Mouse (Mus musculus) neural tube, embryonic 13.5 days (tissue): ENCODE results near the gene Nudc. TPM values are rescaled to one million over a fixed set of nuclear protein-coding genes. Genes with fewer than 3 reads are reported as not detected.

Source experiments
- ATAC-seq: fragments of 200-750 bp; cut with Nextera tagmentation; 2 replicates; pipeline ENCODE4 v1.8.0; 2017; ENCODE audit warnings: low read depth, mild to moderate bottlenecking, moderate TSS enrichment, moderate library complexity
- H3K27ac ChIP-seq: fragments of 300-500 bp; sonication (generic); replicated peaks from 2 replicates; pipeline ENCODE4 v1.5.1; 2015; ENCODE audit warnings: moderate library complexity, mild to moderate bottlenecking, inconsistent platforms
- H3K27me3 ChIP-seq: fragments of 300-500 bp; sonication (generic); 2 replicates; pipeline ENCODE4 v1.6.1; 2015; ENCODE audit warnings: mild to moderate bottlenecking, inconsistent platforms
- H3K36me3 ChIP-seq: fragments of 300-500 bp; sonication (generic); 2 replicates; pipeline ENCODE4 v1.6.1; 2015; ENCODE audit warnings: mild to moderate bottlenecking, inconsistent platforms
- H3K4me1 ChIP-seq: fragments of 300-500 bp; sonication (generic); replicated peaks from 2 replicates; pipeline ENCODE4 v1.6.1; 2015; ENCODE audit warnings: inconsistent platforms
- H3K4me2 ChIP-seq: fragments of 300-500 bp; sonication (generic); 2 replicates; pipeline ENCODE4 v1.6.1; 2015; ENCODE audit warnings: inconsistent platforms, mild to moderate bottlenecking, moderate library complexity
- H3K4me3 ChIP-seq: fragments of 300-500 bp; sonication (generic); 2 replicates; pipeline ENCODE4 v1.5.1; 2015; ENCODE audit warnings: mild to moderate bottlenecking, inconsistent platforms
- H3K9ac ChIP-seq: fragments of 300-500 bp; sonication (generic); 2 replicates; pipeline ENCODE4 v1.6.1; 2015; ENCODE audit warnings: moderate library complexity, mild to moderate bottlenecking, inconsistent platforms
- H3K9me3 ChIP-seq: fragments of 300-500 bp; sonication (generic); 2 replicates; pipeline ENCODE4 v1.6.1; 2016; ENCODE audit warnings: inconsistent platforms
- WGBS: fragments of 180-500 bp; shearing (Covaris S2); methylation state at CpG from one replicate; pipeline ENCODE4 v1.1.7; 2015; 5-methylcytosine and 5-hydroxymethylcytosine counted together
- polyA plus RNA-seq: library from polyadenylated mRNA; unstranded; fragments of >200 nt; fragmentation: Nextera tagmentation; extraction: Ambion mirVana; gene quantifications from 2 replicates; pipeline ENCODE4 v1.2.1, GENCODE M21; 2015

Gene Nudc
- polyA plus RNA-seq, 1 experiment from 2014 or later = 244 TPM

- Histone ChIP-seq H3K27me3 (no peaks in the 10 kb centered on the region), H3K4me1 (no peaks in the 10 kb centered on the region), H3K27ac (no peak overlapping the region), H3K4me2 (no peak overlapping the region), H3K36me3 (no peaks in the 10 kb centered on the region), H3K9ac (no peak overlapping the region), H3K9me3 (no peaks in the 10 kb centered on the region), H3K4me3 (no peak overlapping the region)
- ATAC-seq = no peak
- 27% methylated on average over 8 of the region's 8 CpGs for WGBS
Observed at GRCm38 (mm10) chr4:133567251-133567650, 21.5 kb upstream of the Nudc start.

- H3K27me3 ChIP-seq = no peaks in the 10 kb centered on the region
Observed at GRCm38 (mm10) chr4:133563123-133563571, 17.4 kb upstream of the Nudc start.

GRCm38 (mm10) chr4:133561622-133562021 is 15.8 kb upstream of the Nudc start:
- 54% methylated on average over 4 of the region's 4 CpGs for WGBS
- H3K4me1 ChIP-seq = no peaks in the 10 kb centered on the region
- H3K27ac ChIP-seq = no peak overlapping the region
- ATAC-seq = no peak
- H3K9ac ChIP-seq = no peak overlapping the region
- H3K9me3 ChIP-seq = no peaks in the 10 kb centered on the region
- H3K4me2 ChIP-seq = no peak overlapping the region
- no peaks in the 10 kb centered on the region for H3K36me3 ChIP-seq
- no peaks in the 10 kb centered on the region for H3K27me3 ChIP-seq
- H3K4me3 ChIP-seq = no peak overlapping the region

More at GRCm38 (mm10) chr4:133563123-133563571, 17.4 kb upstream of the Nudc start:
- Histone ChIP-seq H3K4me2 (no peak overlapping the region), H3K36me3 (no peaks in the 10 kb centered on the region), H3K4me3 (no peak overlapping the region), H3K9ac (no peak overlapping the region), H3K4me1 (no peaks in the 10 kb centered on the region), H3K27ac (no peak overlapping the region), H3K9me3 (no peaks in the 10 kb centered on the region)
- 76% methylated on average over 11 of the region's 11 CpGs for WGBS
- no peak for ATAC-seq

DNA sequence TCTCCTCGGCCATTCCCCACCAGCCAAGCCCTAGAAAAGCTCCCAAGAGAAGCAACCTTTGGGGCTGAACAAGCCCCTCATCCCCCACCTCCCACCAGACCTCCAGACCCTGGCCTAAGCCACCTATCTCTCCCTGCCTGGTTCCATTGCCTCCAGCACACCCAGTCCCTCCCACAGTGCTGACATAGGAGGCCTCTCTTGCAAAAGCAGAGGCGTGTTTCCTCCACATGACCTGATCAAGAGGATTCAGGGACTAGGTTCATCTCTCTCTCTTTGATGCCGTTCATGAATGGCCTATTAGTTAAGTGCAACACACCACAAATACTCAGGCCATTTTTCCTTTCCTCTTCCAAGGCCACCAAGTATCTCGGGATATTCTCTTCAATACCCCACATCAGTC is 14.1 kb upstream of the Nudc start:
- WGBS = 75% methylated on average over 4 of the region's 4 CpGs
- Histone ChIP-seq H3K4me2 (no peak overlapping the region), H3K27me3 (no peaks in the 10 kb centered on the region), H3K27ac (no peak overlapping the region), H3K4me1 (no peaks in the 10 kb centered on the region), H3K9ac (no peak overlapping the region), H3K9me3 (no peaks in the 10 kb centered on the region), H3K36me3 (no peaks in the 10 kb centered on the region), H3K4me3 (no peak overlapping the region)
- no peak for ATAC-seq

GRCm38 (mm10) chr4:133557041-133557717 is 11.4 kb upstream of the Nudc start:
- H3K4me3 ChIP-seq = no peak overlapping the region
- H3K4me2 ChIP-seq = no peak overlapping the region
- H3K9ac ChIP-seq = no peak overlapping the region
- H3K36me3 ChIP-seq = no peaks in the 10 kb centered on the region
- ATAC-seq = no peak
- H3K9me3 ChIP-seq = no peaks in the 10 kb centered on the region
- no peaks in the 10 kb centered on the region for H3K4me1 ChIP-seq
- no peaks in the 10 kb centered on the region for H3K27me3 ChIP-seq
- 26% methylated on average over 10 of the region's 10 CpGs for WGBS
- no peak overlapping the region for H3K27ac ChIP-seq

- Histone ChIP-seq H3K27ac (no peak overlapping the region), H3K4me2 (no peak overlapping the region), H3K9me3 (no peaks in the 10 kb centered on the region), H3K4me1 (no peaks in the 10 kb centered on the region), H3K36me3 (no peaks in the 10 kb centered on the region), H3K9ac (no peak overlapping the region), H3K27me3 (no peaks in the 10 kb centered on the region), H3K4me3 (no peak overlapping the region)
- WGBS = 81% methylated on average over 19 of the region's 19 CpGs
- no peak for ATAC-seq
Observed at GRCm38 (mm10) chr4:133553448-133554330, 7.9 kb upstream of the Nudc start.

DNA sequence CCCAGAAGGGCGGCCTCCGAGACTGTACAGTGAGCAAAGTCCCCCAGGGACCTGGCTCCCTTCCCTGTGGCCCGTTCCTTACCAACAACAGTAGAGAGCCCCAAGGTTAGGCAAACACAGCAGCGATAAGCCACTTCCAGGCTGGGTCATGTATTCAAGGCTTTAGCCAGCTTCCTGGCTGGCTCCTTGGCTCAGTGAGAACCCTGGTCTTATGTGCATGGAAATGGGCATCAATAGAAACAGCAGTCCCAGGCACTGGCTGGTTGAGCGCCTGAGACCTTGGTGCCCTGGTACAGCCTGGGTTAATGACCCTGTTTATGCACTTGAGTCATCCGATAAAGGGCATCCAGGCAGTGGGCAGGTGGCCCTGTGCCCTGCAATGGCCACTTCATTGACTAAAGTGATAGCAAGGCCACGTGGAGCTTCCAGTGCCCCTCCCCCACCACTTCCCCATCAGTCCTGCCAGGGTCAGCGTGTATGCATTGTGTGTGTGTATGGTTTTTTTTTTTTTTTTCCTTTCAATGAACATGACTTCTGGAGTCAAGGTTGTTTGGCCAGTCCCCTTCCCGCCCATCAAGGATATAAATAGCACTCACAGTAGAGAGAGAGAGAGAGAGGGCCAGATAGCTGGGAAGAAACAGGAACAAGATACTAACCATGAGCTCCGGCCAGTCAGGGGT is 7.1 kb upstream of the Nudc start, which contains the start of gene Nr0b2:
Gene Nr0b2, plus strand, starts transcription at position 609 of the 680 bp plus-strand sequence.
- no peaks in the 10 kb centered on the region for H3K36me3 ChIP-seq
- no peaks in the 10 kb centered on the region for H3K9me3 ChIP-seq
- ATAC-seq = no peak
- no peak within 1 kb of the TSS for H3K4me3 ChIP-seq
- H3K27me3 ChIP-seq = no peaks in the 10 kb centered on the region
- no peak within 1 kb of the TSS for H3K27ac ChIP-seq
- H3K4me1 ChIP-seq = no peaks in the 10 kb centered on the region
- WGBS = 71% methylated on average over 10 of the region's 10 CpGs
- no peak within 1 kb of the TSS for H3K9ac ChIP-seq
- no peak within 1 kb of the TSS for H3K4me2 ChIP-seq

- no peak overlapping the region for H3K4me3 ChIP-seq
- no peaks in the 10 kb centered on the region for H3K9me3 ChIP-seq
- H3K36me3 ChIP-seq = no peaks in the 10 kb centered on the region
- no peak overlapping the region for H3K27ac ChIP-seq
- H3K9ac ChIP-seq = no peak overlapping the region
- H3K4me1 ChIP-seq = no peaks in the 10 kb centered on the region
- no peak overlapping the region for H3K4me2 ChIP-seq
- WGBS = 85% methylated on average over 1 of the region's 1 CpGs
- no peaks in the 10 kb centered on the region for H3K27me3 ChIP-seq
- ATAC-seq = no peak
Observed at GRCm38 (mm10) chr4:133552029-133552428, 6.2 kb upstream of the Nudc start.

- H3K36me3 ChIP-seq = peaks cover 96% of the 10 kb centered on the region
- no peaks in the 10 kb centered on the region for H3K27me3 ChIP-seq
- no peaks in the 10 kb centered on the region for H3K4me1 ChIP-seq
- 90% methylated on average over 5 of the region's 5 CpGs for WGBS
- no peaks in the 10 kb centered on the region for H3K9me3 ChIP-seq
- H3K4me3 ChIP-seq = no peak overlapping the region
- H3K9ac ChIP-seq = no peak overlapping the region
- no peak for ATAC-seq
- no peak overlapping the region for H3K27ac ChIP-seq
- H3K4me2 ChIP-seq = no peak overlapping the region
Observed at GRCm38 (mm10) chr4:133536652-133537051, 9.1 kb downstream of the Nudc start.

DNA sequence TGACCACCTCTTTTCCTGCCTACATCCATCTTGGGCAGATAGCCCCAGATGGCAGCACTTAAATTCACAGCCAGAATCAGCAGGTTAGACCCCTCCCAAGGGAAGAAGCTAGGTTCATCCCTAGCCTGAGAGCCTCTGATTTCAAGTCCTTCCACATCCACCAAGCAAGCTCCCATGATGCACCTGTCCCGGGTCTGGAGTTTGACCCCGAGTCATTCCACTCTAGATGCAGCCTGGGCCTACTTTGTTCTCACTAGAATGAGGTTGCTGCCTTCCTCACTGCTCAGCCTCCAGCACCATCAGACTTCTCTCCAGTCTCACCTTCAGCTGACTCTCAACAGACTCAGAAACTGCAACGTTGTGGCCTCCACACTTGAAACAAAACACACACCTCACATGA is 9.7 kb downstream of the Nudc start:
- Histone ChIP-seq H3K9ac (no peak overlapping the region), H3K27me3 (no peaks in the 10 kb centered on the region), H3K4me2 (no peak overlapping the region), H3K36me3 (peaks cover 96% of the 10 kb centered on the region), H3K9me3 (no peaks in the 10 kb centered on the region), H3K4me3 (no peak overlapping the region), H3K4me1 (no peaks in the 10 kb centered on the region), H3K27ac (no peak overlapping the region)
- no peak for ATAC-seq
- WGBS = 85% methylated on average over 3 of the region's 3 CpGs

- ATAC-seq = no peak
- H3K4me1 ChIP-seq = no peaks in the 10 kb centered on the region
- no peaks in the 10 kb centered on the region for H3K9me3 ChIP-seq
- peaks cover 94% of the 10 kb centered on the region for H3K36me3 ChIP-seq
- H3K27me3 ChIP-seq = no peaks in the 10 kb centered on the region
- WGBS = 89% methylated on average over 3 of the region's 3 CpGs
- no peak overlapping the region for H3K9ac ChIP-seq
- H3K4me2 ChIP-seq = no peak overlapping the region
- no peak overlapping the region for H3K4me3 ChIP-seq
- no peak overlapping the region for H3K27ac ChIP-seq
Observed at GRCm38 (mm10) chr4:133532777-133533176, 13.0 kb downstream of the Nudc start.

- no peak overlapping the region for H3K27ac ChIP-seq
- H3K4me3 ChIP-seq = no peak overlapping the region
- H3K4me1 ChIP-seq = no peaks in the 10 kb centered on the region
- no peaks in the 10 kb centered on the region for H3K27me3 ChIP-seq
- H3K36me3 ChIP-seq = peaks cover 47% of the 10 kb centered on the region
- H3K4me2 ChIP-seq = no peak overlapping the region
- ATAC-seq = no peak
- H3K9me3 ChIP-seq = no peaks in the 10 kb centered on the region
- no peak overlapping the region for H3K9ac ChIP-seq
- WGBS = 74% methylated on average over 14 of the region's 16 CpGs
Observed at GRCm38 (mm10) chr4:133527788-133528187, 18.0 kb downstream of the Nudc start.
